Mouse (Mus musculus) frontal cortex, postnatal 36 days (tissue): ENCODE data around the gene M1ap.
A peak's percentile ranks its signal among the peaks of the same experiment; 100 is the strongest.

Experiments
- DNase-seq, 2 experiments: peaks; one replicate each; pipeline ENCODE4 v3.0.0; 2022; ENCODE audit warnings: low spot score in 2 of 2

M1ap gene

GRCm38 (mm10) chr6:82946651-82947050, at the start of gene M1ap:
Gene M1ap, plus strand, starts transcription at chr6:82946902.
- no peak for DNase-seq

DNA sequence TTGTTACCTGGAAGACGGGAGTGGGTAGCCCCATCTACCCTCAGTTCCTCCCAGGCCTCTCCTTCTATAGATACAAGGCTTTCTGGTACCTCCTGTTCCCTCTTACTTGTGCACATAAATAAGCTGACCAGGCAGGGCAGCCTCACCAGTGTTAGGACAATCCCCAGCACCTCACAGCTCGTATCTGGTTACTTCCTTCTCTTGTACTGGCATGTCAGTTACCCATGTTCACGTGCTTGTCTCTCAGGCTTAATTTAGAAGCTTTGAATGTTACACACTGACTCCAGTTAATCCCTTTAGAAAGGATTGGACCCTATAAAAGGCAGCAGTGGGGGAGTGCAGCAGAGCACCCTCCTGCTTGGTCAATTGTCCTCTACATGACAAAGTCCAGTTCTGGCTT, 49.4 kb upstream of the M1ap start:
- no peak for DNase-seq

DNA sequence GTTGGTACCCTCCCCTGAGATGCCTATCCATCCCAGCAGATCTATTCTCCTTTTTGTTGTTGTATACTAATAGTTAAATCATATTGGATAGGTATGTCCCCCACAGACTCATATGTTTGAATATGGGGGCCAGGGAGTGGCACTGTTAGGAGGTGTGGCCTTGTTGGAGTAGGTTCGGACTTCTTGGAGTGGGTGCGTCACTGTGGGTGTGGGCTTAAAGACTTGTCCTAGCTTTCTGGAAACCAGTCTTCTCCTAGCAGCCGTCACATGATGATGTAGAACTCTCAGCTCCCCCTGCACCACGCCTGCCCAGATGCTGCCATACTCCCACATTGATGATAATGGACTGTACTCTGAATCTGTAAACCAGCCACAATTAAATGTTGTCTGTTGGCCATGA, 48.5 kb upstream of the M1ap start:
- no peak for DNase-seq

GRCm38 (mm10) chr6:82898745-82899144, 48.0 kb upstream of the M1ap start:
- no peak for DNase-seq

DNA sequence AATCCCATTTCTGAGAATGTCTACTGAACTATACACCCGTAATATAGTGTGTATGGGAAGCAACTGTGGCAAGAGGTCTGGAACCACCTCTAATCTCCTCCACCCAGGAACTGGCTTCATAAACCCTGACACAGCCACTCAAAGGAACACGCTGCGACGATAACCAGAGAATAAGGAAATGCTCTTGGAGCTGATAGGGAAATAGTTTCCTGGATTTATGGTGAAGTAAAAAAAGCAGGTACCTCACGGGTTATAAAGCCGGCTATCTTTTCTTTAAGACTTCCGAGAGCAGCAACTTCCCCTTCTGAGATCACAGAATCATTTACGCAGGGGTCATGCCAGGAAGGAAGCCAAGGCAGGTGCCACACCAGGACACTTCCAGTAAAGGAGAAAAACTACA, 44.1 kb upstream of the M1ap start:
- DNase-seq: no peak

DNA sequence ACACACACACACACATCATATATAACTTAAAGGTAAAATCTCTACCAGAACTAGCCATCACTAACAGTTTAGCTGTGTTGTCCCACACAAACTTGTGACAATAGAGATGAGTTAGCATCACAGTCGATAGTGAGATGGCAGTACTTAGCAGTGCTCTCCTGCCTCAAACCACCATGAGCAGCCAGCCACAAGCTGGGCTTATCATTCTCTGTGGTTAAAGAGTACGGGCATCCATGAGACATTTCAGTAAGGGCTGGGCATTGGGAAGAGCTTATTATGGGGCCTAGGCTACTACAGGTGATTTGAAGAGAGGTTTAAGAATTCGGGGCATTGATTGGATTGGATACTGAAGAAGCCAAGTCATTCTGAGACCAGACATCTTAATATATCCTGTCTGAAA, 39.7 kb upstream of the M1ap start:
- no peak for DNase-seq

GRCm38 (mm10) chr6:82908034-82908433, 38.7 kb upstream of the M1ap start:
- peak; percentile 31 to 34 for DNase-seq

DNA sequence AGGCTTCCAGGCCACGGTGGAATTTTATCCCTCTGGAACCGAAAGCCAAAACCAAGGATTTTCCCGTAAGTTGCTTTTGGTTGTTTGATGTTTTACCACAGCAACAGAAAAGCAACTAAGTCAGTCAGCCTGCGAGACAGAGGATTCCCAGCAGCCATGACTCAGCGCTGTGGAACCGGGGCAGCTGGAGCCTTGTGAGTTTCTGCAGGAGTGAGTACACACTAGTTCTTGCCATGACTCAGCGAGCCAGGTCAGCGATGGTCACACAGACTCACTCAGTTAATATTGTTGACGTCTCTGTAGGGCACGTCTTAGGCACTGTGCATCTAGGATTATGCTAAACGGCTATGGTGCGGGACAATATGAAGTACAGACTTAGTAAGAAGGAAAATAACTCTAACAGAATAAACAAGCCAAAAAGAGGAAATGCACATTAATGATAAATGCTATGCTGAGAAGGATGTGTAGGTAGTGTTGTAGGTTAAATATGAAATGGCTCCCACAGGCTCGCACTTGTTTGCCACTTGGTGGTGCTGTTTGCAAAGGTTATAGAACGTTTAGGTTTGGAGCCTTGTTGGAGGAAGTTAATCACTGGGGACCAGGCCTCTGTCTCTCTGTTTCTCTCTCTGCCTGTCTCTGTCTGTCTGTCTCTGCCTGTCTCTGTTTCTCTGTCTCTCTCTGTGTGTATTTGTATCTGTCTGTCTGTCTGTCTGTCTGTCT, 37.4 kb upstream of the M1ap start:
- peak; percentile 56 to 65 for DNase-seq

- no peak for DNase-seq
Observed at GRCm38 (mm10) chr6:82911303-82911702, 35.4 kb upstream of the M1ap start.

DNA sequence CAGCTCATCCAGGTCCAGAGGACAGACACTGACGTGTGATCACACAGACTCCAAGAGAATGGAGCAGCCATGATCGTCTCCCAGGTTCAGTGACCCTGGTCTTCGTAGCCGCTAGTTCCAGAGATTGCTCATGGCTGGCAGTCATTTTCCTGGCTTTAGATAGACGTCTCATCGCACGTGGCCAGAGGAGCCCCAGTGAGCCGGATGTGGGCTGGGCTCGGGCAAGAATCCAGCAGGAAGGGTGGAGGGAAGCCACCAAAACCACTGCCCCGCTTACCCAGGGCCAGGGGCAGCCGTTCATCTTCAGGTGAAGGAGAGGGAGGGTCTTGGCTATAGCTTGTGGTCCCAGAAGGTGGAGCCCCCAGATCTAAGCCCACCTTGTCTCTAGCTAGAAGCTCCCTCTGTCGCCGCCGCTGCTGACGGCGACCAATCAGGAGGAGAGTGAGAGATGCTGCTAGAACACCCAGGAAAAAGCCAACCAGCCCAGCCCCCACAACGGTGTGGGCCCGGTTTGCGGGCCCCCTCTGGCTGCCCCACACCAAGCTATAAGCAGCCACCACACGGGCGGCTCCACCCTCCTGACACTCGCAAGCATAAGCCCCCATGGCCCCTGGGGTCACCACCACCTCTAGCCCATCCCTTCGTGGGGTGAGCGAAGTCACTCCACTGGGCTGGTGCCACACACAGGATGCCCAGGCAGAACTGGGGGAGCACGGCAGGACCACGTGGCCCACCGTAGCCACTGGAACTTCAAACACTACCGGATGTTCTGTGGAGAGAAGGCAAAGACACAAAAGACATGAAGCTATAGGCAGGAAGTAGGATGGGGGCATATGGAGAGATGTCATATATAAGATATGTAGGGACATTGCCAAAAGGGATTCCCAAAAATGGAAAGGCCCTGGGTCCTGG, 33.1 kb upstream of the M1ap start:
- DNase-seq: no peak

- DNase-seq: peak; percentile 44 to 62
Observed at GRCm38 (mm10) chr6:82915889-82916288, 30.8 kb upstream of the M1ap start.

DNA sequence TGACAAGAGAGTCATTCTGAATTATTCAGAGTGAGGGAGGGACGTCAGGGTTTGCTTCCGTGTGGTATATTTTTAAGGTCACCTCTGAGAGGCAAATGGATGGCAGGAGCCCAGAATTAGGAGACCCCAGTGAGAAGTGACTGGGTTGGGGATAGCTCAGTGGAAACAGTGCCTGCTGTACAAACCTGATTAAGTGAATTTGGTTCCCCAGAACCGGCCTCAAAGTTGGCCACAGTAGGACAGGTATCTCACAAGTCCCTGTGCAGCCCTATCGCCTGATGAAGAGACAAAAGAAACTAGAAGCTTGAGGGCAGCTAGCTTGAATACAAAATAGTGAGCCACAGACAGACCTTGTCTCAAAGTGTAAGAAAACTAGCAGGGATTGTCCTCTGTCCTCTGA, 30.2 kb upstream of the M1ap start:
- DNase-seq: no peak

- DNase-seq: peak; percentile 46 to 64
Observed at GRCm38 (mm10) chr6:82917076-82917777, 29.5 kb upstream of the M1ap start.

- peak; percentile 45 to 57 for DNase-seq
Observed at GRCm38 (mm10) chr6:82917778-82918129, 28.9 kb upstream of the M1ap start.

DNA sequence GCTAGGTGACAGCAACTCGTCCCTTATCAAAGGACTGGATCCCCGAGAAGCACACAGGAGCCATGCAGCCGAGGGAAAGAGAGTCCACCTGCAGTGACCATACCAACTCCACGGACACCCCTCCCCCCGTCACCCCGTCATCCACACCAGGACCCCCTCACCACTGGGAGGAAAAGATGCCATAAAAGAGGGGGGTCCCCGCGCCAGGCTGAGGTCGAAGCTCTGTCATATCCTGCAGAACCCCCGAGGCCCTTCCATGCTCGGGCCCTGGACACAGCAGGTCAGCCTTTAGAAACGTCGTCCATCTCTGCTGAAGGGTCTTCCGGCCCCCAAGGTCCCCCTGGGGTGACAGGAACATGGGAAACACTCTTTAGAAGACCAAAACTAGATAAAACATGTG, 28.3 kb upstream of the M1ap start:
- DNase-seq: no peak

DNA sequence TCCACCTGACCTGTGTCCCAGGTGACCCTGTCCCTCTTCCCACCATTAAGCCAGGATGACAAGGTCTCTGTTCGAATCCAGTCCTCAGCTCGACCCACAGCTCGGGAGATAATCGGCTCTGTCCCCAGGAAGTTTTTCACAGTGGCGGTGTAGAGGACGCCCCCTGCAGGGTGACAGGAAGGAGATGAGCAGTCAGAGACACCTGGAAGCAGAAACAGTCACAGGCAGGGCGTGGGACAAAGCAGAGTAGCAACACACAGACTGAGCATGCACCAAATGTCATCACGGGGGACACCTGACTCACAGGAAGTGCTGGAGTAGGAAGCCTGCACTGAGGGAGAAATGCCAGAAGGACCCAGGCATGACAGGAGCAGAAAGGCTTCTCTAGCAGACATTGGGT, 27.2 kb upstream of the M1ap start:
- no peak for DNase-seq

DNA sequence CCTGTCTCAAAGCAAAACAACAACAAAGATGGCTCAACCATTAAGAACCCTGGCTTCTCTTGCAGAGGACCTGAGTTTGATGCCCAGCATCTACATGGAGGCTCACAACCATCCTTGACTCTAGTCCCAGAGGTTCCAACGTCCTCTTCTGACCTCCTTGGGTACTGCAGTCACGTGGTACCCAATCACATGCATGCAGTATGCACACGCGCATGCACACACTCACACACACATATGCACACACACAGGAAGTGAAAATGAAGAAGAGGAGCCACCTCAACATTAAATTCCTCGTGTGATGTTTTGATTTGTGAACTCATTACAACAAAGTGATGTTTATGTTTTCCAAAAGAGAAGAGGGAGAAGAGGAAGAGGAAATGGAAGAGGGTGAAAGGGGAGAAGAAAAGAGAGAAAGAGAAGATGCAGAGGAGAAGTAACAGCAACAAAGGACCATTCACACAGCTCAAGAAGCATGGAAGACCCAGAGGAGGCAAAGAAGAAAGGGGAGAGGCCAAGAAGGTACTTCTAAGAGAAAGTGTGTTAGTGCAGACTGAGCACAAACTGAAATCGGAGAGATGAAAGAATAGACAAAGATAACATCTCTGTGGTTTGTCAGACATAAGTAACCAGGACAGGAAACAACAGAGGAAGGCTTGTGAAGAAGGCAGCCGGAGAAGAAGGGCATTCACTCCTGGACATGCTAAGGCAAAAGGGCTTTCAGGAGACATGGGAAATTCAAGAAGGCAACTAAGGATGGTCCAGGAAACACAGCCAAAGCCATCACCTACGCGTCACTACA, 25.1 kb upstream of the M1ap start:
- DNase-seq: no peak

- no peak for DNase-seq
Observed at GRCm38 (mm10) chr6:82925005-82925404, 21.7 kb upstream of the M1ap start.

- DNase-seq: no peak
Observed at GRCm38 (mm10) chr6:82926106-82926505, 20.6 kb upstream of the M1ap start.

- no peak for DNase-seq
Observed at GRCm38 (mm10) chr6:82926528-82926927, 20.2 kb upstream of the M1ap start.

GRCm38 (mm10) chr6:82927617-82928016, 19.1 kb upstream of the M1ap start:
- DNase-seq: no peak
